Mouse (Mus musculus) testis, adult 2 months (tissue): ENCODE results near the gene Dusp2.

Experiments used
- CTCF ChIP-seq: fragments of 200-500 bp; IDR thresholded peaks from 2 replicates; pipeline ENCODE4 v1.5.1; 2012; ENCODE audit warnings: low read depth, mild to moderate bottlenecking, inconsistent platforms, low read length, moderate library complexity; ENCODE audit not compliant: control insufficient read depth, insufficient read depth, insufficient replicate concordance
- POLR2A ChIP-seq: fragments of 200-500 bp; IDR thresholded peaks from 2 replicates; pipeline ENCODE4 v1.6.1; 2012; ENCODE audit warnings: low read depth, mild to moderate bottlenecking, inconsistent platforms, low read length, moderate library complexity; ENCODE audit not compliant: control insufficient read depth

DNA sequence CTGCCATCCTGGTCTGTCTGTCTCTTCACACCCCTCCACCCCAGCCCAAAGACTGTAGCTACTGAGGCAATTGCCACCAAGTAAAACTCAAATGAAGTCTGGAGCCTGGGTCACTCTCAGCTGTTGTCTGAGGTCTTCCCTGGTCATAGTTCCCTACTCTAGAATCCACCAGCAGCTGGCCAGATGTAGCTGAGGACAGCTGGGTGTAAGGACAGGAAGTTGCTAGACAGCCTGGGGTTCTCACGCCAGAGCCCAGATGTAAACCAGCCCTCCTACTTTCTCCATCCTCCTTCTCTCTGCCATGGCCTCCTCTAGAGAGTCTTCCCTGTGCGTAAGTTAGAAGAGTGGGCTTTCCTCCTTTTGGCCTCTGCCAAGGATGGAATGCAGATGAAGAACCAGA is 51.6 kb downstream of the Dusp2 start:
- TF ChIP-seq CTCF, result no peak
- no peak for TF ChIP-seq POLR2A
